ENCODE assay signal across 9 mouse cellular contexts in the genomic region with DNA sequence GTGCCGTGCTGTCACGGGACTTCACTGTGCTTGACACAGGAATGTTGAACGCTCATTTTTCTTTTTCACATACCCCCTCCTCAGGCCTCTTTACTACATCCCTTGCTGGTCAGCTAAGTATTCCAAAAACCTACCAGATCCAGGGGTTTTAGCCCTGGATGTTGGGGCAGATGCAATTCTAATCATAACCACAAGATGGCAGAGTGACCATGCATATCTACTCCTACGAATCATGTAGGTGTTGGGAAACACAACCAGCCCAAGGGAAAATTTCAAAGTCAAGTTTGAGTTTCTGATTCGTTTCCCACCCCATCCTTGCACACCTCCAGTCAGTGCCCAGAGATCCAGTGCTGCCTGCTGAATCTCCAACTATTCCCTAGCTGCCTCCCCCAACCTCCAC. TPM values are rescaled to one million over a fixed set of nuclear protein-coding genes. Genes with fewer than 3 reads are reported as not detected.
DNase-seq lines count a peak whose midpoint lies in the region; ATAC-seq and TF ChIP-seq lines count a peak whose summit lies in the region.
"Had no signal": no experiment of that assay in that cellular context is flagged by ENCODE, and none has a peak within 500 bp of the region (broad histone marks: within the 10 kb centered on the region; RNA-seq: fewer than 3 reads in every experiment).

No protein-coding gene starts in this region.

- DNase-seq in gastrocnemius, adult 2 months, result peak; percentile 54
- DNase-seq in gastrocnemius, postnatal 14 days, result no peak
- DNase-seq in adrenal gland, postnatal 10 days, result peak; percentile 62
- DNase-seq in fibroblast of lung, adult 2 months (ENCODE audit: low read depth), result peak; percentile 39
- peak in 1 of 2 experiments; percentile 57 for DNase-seq in left cerebral cortex, adult 2 months (ENCODE audit: extremely low spot score in 1 of 2, low spot score in 2 of 2)
- DNase-seq in right cerebral cortex, postnatal 4 days, result peak; percentile 29

- H3K27ac ChIP-seq in gastrocnemius, adult 2 months, result peak overlapping the region; percentile 69
- H3K27ac ChIP-seq in hindbrain, embryonic 12.5 days, result no peak overlapping the region
- no peak overlapping the region for H3K27ac ChIP-seq in left cerebral cortex, adult 2 months
- H3K27ac ChIP-seq: limb, embryonic 15.5 days had no signal

- no peak overlapping the region for H3K4me2 ChIP-seq in hindbrain, embryonic 12.5 days (replicated peaks)
- H3K4me2 ChIP-seq: limb, embryonic 15.5 days had no signal

- no peak overlapping the region for H3K4me3 ChIP-seq in gastrocnemius, adult 2 months
- no peak overlapping the region for H3K4me3 ChIP-seq in hindbrain, embryonic 12.5 days
- no peak overlapping the region for H3K4me3 ChIP-seq in left cerebral cortex, adult 2 months
- H3K4me3 ChIP-seq: limb, embryonic 15.5 days had no signal

- 27% methylated on average over 5 of the region's 5 CpGs for WGBS in hindbrain, embryonic 12.5 days

- H3K4me1 ChIP-seq in hindbrain, embryonic 12.5 days, result peaks cover 12% of the 10 kb centered on the region

- H3K9ac ChIP-seq in hindbrain, embryonic 12.5 days, result no peak overlapping the region
- H3K9ac ChIP-seq: limb, embryonic 15.5 days had no signal

- peaks cover 18% of the 10 kb centered on the region for H3K36me3 ChIP-seq in hindbrain, embryonic 12.5 days

- peak; percentile 93 for TF ChIP-seq CTCF in gastrocnemius, adult 2 months (IDR thresholded peaks at IDR 0.05)
- peak; percentile 98 for TF ChIP-seq CTCF in left cerebral cortex, adult 2 months (IDR thresholded peaks at IDR 0.05)

- no peaks in the 10 kb centered on the region for H3K9me3 ChIP-seq in hindbrain, embryonic 12.5 days (replicated peaks)
- H3K9me3 ChIP-seq: limb, embryonic 15.5 days had no signal

- intact Hi-C loops in gastrocnemius, adult 2 months (cut with DNase I), result loop anchor here (1.0 to 10.0 kb wide), 4 partner anchors 32 to 161 kb away; no protein-coding TSS in a partner anchor
- intact Hi-C loops in gastrocnemius, postnatal 14 days (cut with DNase I; ENCODE audit: low total_unique reads), result loop anchor here (5.0 to 10.0 kb wide), 2 partner anchors 36 to 159 kb away; no protein-coding TSS in a partner anchor
- intact Hi-C loops in left cerebral cortex, adult 2 months (cut with DNase I), result loop anchor here (2.0 kb wide), 1 partner anchor 29 kb away; the partner anchor contains the start of gene Got1

- ATAC-seq in hindbrain, embryonic 12.5 days (ENCODE audit: low FRiP score), result 0 out of 2 replicates have a peak, but pooled peaks have one; percentile 36
- peak; percentile 78 for ATAC-seq in megakaryocyte, adult 5-6 weeks (ENCODE audit: poor library complexity, severe bottlenecking)

- H3K27me3 ChIP-seq in hindbrain, embryonic 12.5 days, result peaks cover 4% of the 10 kb centered on the region
- H3K27me3 ChIP-seq: limb, embryonic 15.5 days had no signal

RNA-seq across cellular contexts. Expression of gene Got1, which starts 28.6 kb away (rescaled TPM):
- total RNA-seq in gastrocnemius, adult 2 months (2021), result 100 to 1,000 TPM; 316 to 792 TPM
- 100 to 1,000 TPM; 223 to 303 TPM for total RNA-seq in gastrocnemius, postnatal 14 days (2021)
- total RNA-seq in adrenal gland, postnatal 10 days (2021), result 100 to 1,000 TPM in 1 of 2 experiments, 10 to 100 TPM in 1; 83.4 to 147 TPM
- polyA plus RNA-seq in hindbrain, embryonic 12.5 days (2016; fragmentation: Nextera tagmentation; extraction: Ambion mirVana), result 54.9 and 58.5 TPM in 2 replicates
- total RNA-seq in left cerebral cortex, adult 2 months (2021), result 100 to 1,000 TPM; 361 to 390 TPM
- 7.5 and 9.0 TPM in 2 replicates for total RNA-seq in megakaryocyte, adult 5-6 weeks (2015)
- total RNA-seq in megakaryocyte, adult 5-6 weeks (2017), result 4.1 and 5.0 TPM in 2 replicates

RNA-seq across cellular contexts. Expression of gene Cnnm1, which starts 55.6 kb away (rescaled TPM):
- total RNA-seq in gastrocnemius, adult 2 months (2021), result under 1 TPM in 1 of 2 experiments, not detected in 1; 0.08 TPM
- total RNA-seq in gastrocnemius, postnatal 14 days (2021), result under 1 TPM; 0.12 to 0.18 TPM
- total RNA-seq in adrenal gland, postnatal 10 days (2021), result under 1 TPM; 0.21 to 0.42 TPM
- polyA plus RNA-seq in hindbrain, embryonic 12.5 days (2016; fragmentation: Nextera tagmentation; extraction: Ambion mirVana), result 0.66 and 0.67 TPM in 2 replicates
- 100 to 1,000 TPM; 114 to 116 TPM for total RNA-seq in left cerebral cortex, adult 2 months (2021)
- total RNA-seq in megakaryocyte, adult 5-6 weeks (2015), result 0.02 and 0.05 TPM in 2 replicates
- total RNA-seq in megakaryocyte, adult 5-6 weeks (2017), result not detected in 2 replicates

Comparison
In these comparisons a context has a peak if more than half of its experiments do, and no peak if none do; other contexts are left out.
1. RNA of gene Got1, which starts 28.6 kb away (total RNA-seq): 316 to 792 TPM in gastrocnemius, adult 2 months, 361 to 390 TPM in left cerebral cortex, adult 2 months, 223 to 303 TPM in gastrocnemius, postnatal 14 days and 83.4 to 147 TPM in adrenal gland, postnatal 10 days; 4.1 to 9.0 TPM in megakaryocyte, adult 5-6 weeks; every median in the first group is over 4 times any median in the second.
2. RNA of gene Cnnm1, which starts 55.6 kb away (total RNA-seq): 114 to 116 TPM in left cerebral cortex, adult 2 months; 0.21 to 0.42 TPM in adrenal gland, postnatal 10 days, 0.12 to 0.18 TPM in gastrocnemius, postnatal 14 days, 0.08 TPM in gastrocnemius, adult 2 months and 0.02 to 0.05 TPM in megakaryocyte, adult 5-6 weeks; every median in the first group is over 10 times any median in the second.